Mouse (Mus musculus) C2C12 (cell line): ENCODE measurements at regions not wholly inside any gene's neighbourhood (a gene's known extent, or its start where the extent isn't known, plus 50 kb on each side); places are given as distances from the start of the nearest gene placed in this dataset.

ENCODE experiments used
- CEBPB ChIP-seq: IDR thresholded peaks from one replicate; pipeline ENCODE4 v1.6.1; 2011; ENCODE audit warnings: low read depth, mild to moderate bottlenecking, control low read depth, moderate library complexity
- CTCF ChIP-seq: IDR thresholded peaks from one replicate; pipeline ENCODE4 v1.5.1; 2011; ENCODE audit not compliant: control insufficient read depth, insufficient read depth, insufficient read length
- FOSL1 ChIP-seq: IDR thresholded peaks from one replicate; pipeline ENCODE4 v1.8.0; 2011; ENCODE audit warnings: mild to moderate bottlenecking, low read length; ENCODE audit not compliant: poor library complexity, insufficient read depth, severe bottlenecking
- MAX ChIP-seq: IDR thresholded peaks from one replicate; pipeline ENCODE4 v1.6.1; 2011; ENCODE audit warnings: mild to moderate bottlenecking, control low read depth
- MYOG ChIP-seq: IDR thresholded peaks from one replicate; pipeline ENCODE4 v1.6.1; 2011; ENCODE audit not compliant: control insufficient read depth, insufficient read length; ENCODE audit errors: extremely low read depth
- USF1 ChIP-seq: IDR thresholded peaks from one replicate; pipeline ENCODE4 v1.6.1; 2011; ENCODE audit warnings: low read depth, mild to moderate bottlenecking, control low read depth, moderate library complexity

GRCm38 (mm10) chr5:37897501-37897900, 73.1 kb upstream of the Msx1 start:
- TF ChIP-seq CTCF (no peak), MAX (no peak), FOSL1 (no peak), MYOG (no peak), CEBPB (no peak), USF1 (no peak)
